Mouse (Mus musculus) cerebellum, adult 2 months (tissue): ENCODE results near the gene Cog5.

Experiments
- CTCF ChIP-seq: fragments of 200-500 bp; IDR thresholded peaks from 2 replicates; pipeline ENCODE4 v1.5.1; 2011; ENCODE audit warnings: low read depth, mild to moderate bottlenecking, control low read depth, low read length, moderate library complexity, borderline replicate concordance; ENCODE audit not compliant: insufficient read depth
- POLR2A ChIP-seq: fragments of 200-500 bp; IDR thresholded peaks from 2 replicates; pipeline ENCODE4 v1.6.1; 2011; ENCODE audit warnings: low read length, control low read depth, borderline replicate concordance; ENCODE audit not compliant: insufficient read depth

GRCm38 (mm10) chr12:31913614-31914013 lies 258.9 kb downstream of the Cog5 start:
- no peak for TF ChIP-seq CTCF
- TF ChIP-seq POLR2A, result peak; percentile 61; the same call in 1 of the 2 replicates
